Mouse (Mus musculus): Measurements from ENCODE around the gene Il17a. TPM values are rescaled to one million over a fixed set of nuclear protein-coding genes. Genes with fewer than 3 reads are reported as not detected.

Gene Il17a
- polyA plus RNA-seq, 1 experiment from 2014 or later = not detected

GRCm38 (mm10) chr1:20700011-20700410, 30.7 kb upstream of the Il17a start:
- Histone ChIP-seq H3K27me3 (ENCODE audit: control insufficient read depth, insufficient read depth, low read length) (no peaks in the 10 kb centered on the region), H3K4me3 (ENCODE audit: low read depth, low read length) (no peak overlapping the region), H3K9me3 (ENCODE audit: control insufficient read depth, low read length) (no peaks in the 10 kb centered on the region), H3K4me1 (ENCODE audit: control insufficient read depth, insufficient read depth, low read length) (no peaks in the 10 kb centered on the region), H3K9ac (ENCODE audit: low read length) (no peak overlapping the region), H3K36me3 (ENCODE audit: control insufficient read depth, insufficient read depth, low read length) (no peaks in the 10 kb centered on the region), H3K4me2 (no peak overlapping the region), H3K27ac (ENCODE audit: low read depth, low read length) (no peak overlapping the region)
- ATAC-seq (ENCODE audit: low FRiP score) (no peak), DNase-seq (ENCODE audit: low spot score, missing footprints) (no peak)
- WGBS = 73% methylated on average over 3 of the region's 3 CpGs

GRCm38 (mm10) chr1:20736572-20736971, 5.9 kb downstream of the Il17a start:
- Histone ChIP-seq H3K4me1 (ENCODE audit: control insufficient read depth, insufficient read depth, low read length) (no peaks in the 10 kb centered on the region), H3K27me3 (ENCODE audit: control insufficient read depth, insufficient read depth, low read length) (no peaks in the 10 kb centered on the region), H3K4me2 (no peak overlapping the region), H3K4me3 (ENCODE audit: low read depth, low read length) (no peak overlapping the region), H3K9me3 (ENCODE audit: control insufficient read depth, low read length) (no peaks in the 10 kb centered on the region), H3K27ac (ENCODE audit: low read depth, low read length) (no peak overlapping the region), H3K9ac (ENCODE audit: low read length) (no peak overlapping the region), H3K36me3 (ENCODE audit: control insufficient read depth, insufficient read depth, low read length) (no peaks in the 10 kb centered on the region)
- 86% methylated on average over 4 of the region's 4 CpGs for WGBS
- no peak for DNase-seq (ENCODE audit: low spot score, missing footprints)
- ATAC-seq (ENCODE audit: low FRiP score) = no peak

- Histone ChIP-seq H3K9me3 (ENCODE audit: control insufficient read depth, low read length) (no peaks in the 10 kb centered on the region), H3K4me3 (ENCODE audit: low read depth, low read length) (no peak overlapping the region), H3K9ac (ENCODE audit: low read length) (no peak overlapping the region), H3K4me1 (ENCODE audit: control insufficient read depth, insufficient read depth, low read length) (no peaks in the 10 kb centered on the region), H3K27me3 (ENCODE audit: control insufficient read depth, insufficient read depth, low read length) (no peaks in the 10 kb centered on the region), H3K36me3 (ENCODE audit: control insufficient read depth, insufficient read depth, low read length) (no peaks in the 10 kb centered on the region), H3K27ac (ENCODE audit: low read depth, low read length) (no peak overlapping the region), H3K4me2 (no peak overlapping the region)
- DNase-seq (ENCODE audit: low spot score, missing footprints) = no peak
- 95% methylated on average over 2 of the region's 2 CpGs for WGBS
- no peak for ATAC-seq (ENCODE audit: low FRiP score)
These were observed 7.8 kb downstream of the Il17a start for GRCm38 (mm10) chr1:20738483-20738882.

- Histone ChIP-seq H3K27ac (ENCODE audit: low read depth, low read length) (no peak overlapping the region), H3K36me3 (ENCODE audit: control insufficient read depth, insufficient read depth, low read length) (no peaks in the 10 kb centered on the region), H3K27me3 (ENCODE audit: control insufficient read depth, insufficient read depth, low read length) (no peaks in the 10 kb centered on the region), H3K9ac (ENCODE audit: low read length) (no peak overlapping the region), H3K9me3 (ENCODE audit: control insufficient read depth, low read length) (no peaks in the 10 kb centered on the region), H3K4me3 (ENCODE audit: low read depth, low read length) (no peak overlapping the region), H3K4me2 (no peak overlapping the region), H3K4me1 (ENCODE audit: control insufficient read depth, insufficient read depth, low read length) (no peaks in the 10 kb centered on the region)
- 85% methylated on average over 3 of the region's 3 CpGs for WGBS
- DNase-seq (ENCODE audit: low spot score, missing footprints) (no peak), ATAC-seq (ENCODE audit: low FRiP score) (no peak)
These were observed 9.8 kb downstream of the Il17a start for GRCm38 (mm10) chr1:20740496-20740998.

- Histone ChIP-seq H3K27me3 (ENCODE audit: control insufficient read depth, insufficient read depth, low read length) (no peaks in the 10 kb centered on the region), H3K36me3 (ENCODE audit: control insufficient read depth, insufficient read depth, low read length) (no peaks in the 10 kb centered on the region), H3K9ac (ENCODE audit: low read length) (no peak overlapping the region), H3K4me3 (ENCODE audit: low read depth, low read length) (no peak overlapping the region), H3K4me2 (no peak overlapping the region), H3K9me3 (ENCODE audit: control insufficient read depth, low read length) (no peaks in the 10 kb centered on the region), H3K4me1 (ENCODE audit: control insufficient read depth, insufficient read depth, low read length) (no peaks in the 10 kb centered on the region), H3K27ac (ENCODE audit: low read depth, low read length) (no peak overlapping the region)
- ATAC-seq (ENCODE audit: low FRiP score) (no peak), DNase-seq (ENCODE audit: low spot score, missing footprints) (no peak)
- 90% methylated on average over 10 of the region's 10 CpGs for WGBS
These were observed 23.7 kb downstream of the Il17a start for GRCm38 (mm10) chr1:20754439-20754838.

GRCm38 (mm10) chr1:20757586-20757985, 26.9 kb downstream of the Il17a start:
- Histone ChIP-seq H3K9ac (ENCODE audit: low read length) (no peak overlapping the region), H3K4me2 (no peak overlapping the region)

GRCm38 (mm10) chr1:20759799-20760198, 29.1 kb downstream of the Il17a start:
- Histone ChIP-seq H3K9ac (ENCODE audit: low read length) (no peak overlapping the region), H3K9me3 (ENCODE audit: control insufficient read depth, low read length) (no peaks in the 10 kb centered on the region)

More at GRCm38 (mm10) chr1:20757586-20757985, 26.9 kb downstream of the Il17a start:
- H3K27me3 ChIP-seq (ENCODE audit: control insufficient read depth, insufficient read depth, low read length) = no peaks in the 10 kb centered on the region
- no peak overlapping the region for H3K27ac ChIP-seq (ENCODE audit: low read depth, low read length)
- H3K4me1 ChIP-seq (ENCODE audit: control insufficient read depth, insufficient read depth, low read length) = no peaks in the 10 kb centered on the region
- H3K36me3 ChIP-seq (ENCODE audit: control insufficient read depth, insufficient read depth, low read length) = no peaks in the 10 kb centered on the region
- DNase-seq (ENCODE audit: low spot score, missing footprints) (peak; percentile 31), ATAC-seq (ENCODE audit: low FRiP score) (no peak)
- H3K4me3 ChIP-seq (ENCODE audit: low read depth, low read length) = no peak overlapping the region
- no peaks in the 10 kb centered on the region for H3K9me3 ChIP-seq (ENCODE audit: control insufficient read depth, low read length)
- WGBS = 97% methylated on average over 3 of the region's 3 CpGs

GRCm38 (mm10) chr1:20760331-20760730, 29.6 kb downstream of the Il17a start:
- Histone ChIP-seq H3K4me3 (ENCODE audit: low read depth, low read length) (no peak overlapping the region), H3K36me3 (ENCODE audit: control insufficient read depth, insufficient read depth, low read length) (no peaks in the 10 kb centered on the region), H3K9ac (ENCODE audit: low read length) (no peak overlapping the region), H3K4me2 (no peak overlapping the region), H3K27ac (ENCODE audit: low read depth, low read length) (no peak overlapping the region), H3K9me3 (ENCODE audit: control insufficient read depth, low read length) (no peaks in the 10 kb centered on the region), H3K27me3 (ENCODE audit: control insufficient read depth, insufficient read depth, low read length) (no peaks in the 10 kb centered on the region), H3K4me1 (ENCODE audit: control insufficient read depth, insufficient read depth, low read length) (no peaks in the 10 kb centered on the region)
- WGBS = 85% methylated on average over 5 of the region's 5 CpGs
- no peak for ATAC-seq (ENCODE audit: low FRiP score)
- DNase-seq (ENCODE audit: low spot score, missing footprints) = peak; percentile 62

More at GRCm38 (mm10) chr1:20759799-20760198, 29.1 kb downstream of the Il17a start:
- peak; percentile 8 for DNase-seq (ENCODE audit: low spot score, missing footprints)
- Histone ChIP-seq H3K27me3 (ENCODE audit: control insufficient read depth, insufficient read depth, low read length) (no peaks in the 10 kb centered on the region), H3K4me1 (ENCODE audit: control insufficient read depth, insufficient read depth, low read length) (no peaks in the 10 kb centered on the region), H3K4me2 (no peak overlapping the region), H3K4me3 (ENCODE audit: low read depth, low read length) (no peak overlapping the region), H3K27ac (ENCODE audit: low read depth, low read length) (no peak overlapping the region), H3K36me3 (ENCODE audit: control insufficient read depth, insufficient read depth, low read length) (no peaks in the 10 kb centered on the region)
- WGBS = 91% methylated on average over 10 of the region's 10 CpGs
- no peak for ATAC-seq (ENCODE audit: low FRiP score)

- H3K27ac ChIP-seq (ENCODE audit: low read depth, low read length) = no peak overlapping the region
- ATAC-seq (ENCODE audit: low FRiP score) (no peak), DNase-seq (ENCODE audit: low spot score, missing footprints) (peak; percentile 65)
- H3K9ac ChIP-seq (ENCODE audit: low read length) = no peak overlapping the region
- no peaks in the 10 kb centered on the region for H3K27me3 ChIP-seq (ENCODE audit: control insufficient read depth, insufficient read depth, low read length)
- H3K4me3 ChIP-seq (ENCODE audit: low read depth, low read length) = no peak overlapping the region
- no peaks in the 10 kb centered on the region for H3K4me1 ChIP-seq (ENCODE audit: control insufficient read depth, insufficient read depth, low read length)
- 78% methylated on average over 4 of the region's 4 CpGs for WGBS
- H3K4me2 ChIP-seq = no peak overlapping the region
- no peaks in the 10 kb centered on the region for H3K9me3 ChIP-seq (ENCODE audit: control insufficient read depth, low read length)
- H3K36me3 ChIP-seq (ENCODE audit: control insufficient read depth, insufficient read depth, low read length) = no peaks in the 10 kb centered on the region
These were observed 30.7 kb downstream of the Il17a start for GRCm38 (mm10) chr1:20761411-20761810.

Measured in midbrain, embryonic 11.5 days (tissue).